Mouse (Mus musculus): Measurements from ENCODE around the gene Wdr59.

DNA sequence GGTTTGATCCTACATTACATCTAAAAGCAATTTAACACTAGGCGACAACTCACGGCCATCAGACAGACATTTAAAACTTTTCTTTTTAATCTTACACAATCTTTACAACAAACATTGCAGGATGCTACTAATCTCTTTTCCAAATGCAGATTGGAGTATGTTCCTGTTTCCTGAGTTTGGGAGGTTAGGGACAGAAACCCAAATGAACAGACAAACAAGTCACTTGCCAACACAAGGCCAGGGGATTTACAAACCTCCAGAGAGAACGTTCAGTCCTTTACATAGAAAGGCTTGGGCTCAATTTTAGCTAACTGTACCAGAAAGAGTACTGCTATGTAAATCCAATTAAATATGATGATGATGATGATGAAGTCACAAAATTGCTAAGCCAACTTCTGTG is 28.7 kb downstream of the Wdr59 start:
- no peak for TF ChIP-seq CTCF (conservative IDR thresholded peaks at IDR 0.05; ENCODE audit: low read length)
- no peak for TF ChIP-seq NANOG (IDR thresholded peaks at IDR 0.05; ENCODE audit: borderline replicate concordance, low read length)
- TF ChIP-seq POU5F1 (IDR thresholded peaks at IDR 0.05; ENCODE audit: borderline replicate concordance, low read length): no peak
